Mouse (Mus musculus): ENCODE results near the gene Cox8b.

GRCm38 (mm10) chr7:140948161-140948560 is 47.9 kb upstream of the Cox8b start:
- TF ChIP-seq CTCF (conservative IDR thresholded peaks at IDR 0.05; ENCODE audit: insufficient read depth, insufficient read length, low read depth, low read length) (no peak), POLR2A (IDR thresholded peaks at IDR 0.05; ENCODE audit: low read depth, low read length) (no peak)

All from kidney, adult 2 months (tissue).